Mouse (Mus musculus) gastrocnemius, postnatal 10 days (tissue): ENCODE results near the gene Sec14l4. TPM values are rescaled to one million over a fixed set of nuclear protein-coding genes. Genes with fewer than 3 reads are reported as not detected.
"Not testable (repeated sequence)": the region's sequence is repeated elsewhere in the genome, so short reads cannot be mapped to it uniquely, and the experiment has no call there.

Source experiments
- DNase-seq: peaks from one replicate; pipeline ENCODE4 v3.0.0; 2021; ENCODE audit warnings: mixed read lengths
- long read RNA-seq, 2 experiments: library from polyadenylated mRNA; stranded (forward); transcript quantifications; one replicate each; pipeline ENCODE4 v2.0.0; 2021
- total RNA-seq, 2 experiments: library from RNA; stranded (reverse); gene quantifications; 2 replicates each; pipeline ENCODE4 v1.2.3; 2021

Gene Sec14l4
- total RNA-seq, result under 1 TPM in 1 of 2 experiments, not detected in 1; 0.11 TPM
- long read RNA-seq, experiment 1, result 0 reads
- long read RNA-seq, experiment 2, result 0 reads

DNA sequence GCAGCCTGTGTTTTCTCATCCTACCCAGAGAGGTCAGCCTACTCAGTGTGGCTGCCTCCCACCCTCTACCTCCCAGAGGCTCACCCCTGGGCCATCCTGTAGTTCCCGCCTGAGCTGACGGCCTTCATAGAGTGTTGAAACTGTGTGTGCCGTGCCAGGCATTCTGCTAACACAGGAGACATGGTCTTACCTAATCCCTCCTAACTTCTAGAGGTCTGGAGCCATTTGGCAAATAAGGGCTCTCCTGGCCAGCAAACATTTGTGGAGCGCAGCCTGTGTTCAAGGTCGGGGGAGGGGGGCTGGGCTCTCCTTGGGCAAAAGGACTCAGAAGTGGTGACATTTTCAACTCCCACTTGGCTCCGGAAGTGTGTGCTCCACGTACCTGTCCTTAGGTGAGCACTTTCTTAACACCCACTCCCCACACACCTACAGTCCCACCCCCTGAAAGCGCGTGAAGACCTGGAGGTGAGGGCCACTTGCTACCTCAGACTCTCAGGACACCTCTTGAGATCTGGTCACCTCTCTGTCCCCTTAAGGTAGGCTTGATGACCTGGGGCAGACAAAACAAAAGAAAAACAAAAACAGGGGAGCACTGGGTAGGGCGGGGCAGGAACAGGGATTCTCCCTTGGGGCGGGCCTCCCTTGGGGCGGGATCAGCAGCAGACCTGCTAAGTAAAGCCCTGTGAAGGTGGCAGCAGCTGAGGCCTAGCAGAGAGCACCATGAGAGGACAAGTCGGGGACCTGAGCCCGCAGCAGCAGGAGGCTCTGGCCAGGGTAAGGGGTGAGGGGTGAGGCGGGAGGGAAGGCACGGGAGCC is at the start of gene Sec14l4:
Gene Sec14l4, plus strand, starts transcription at position 337 of the 816 bp plus-strand sequence.
- DNase-seq, result no peak

- DNase-seq, result no peak
Observed at GRCm38 (mm10) chr11:3981536-3981935, 49.7 kb upstream of the Sec14l4 start.

- DNase-seq, result no peak
Observed at GRCm38 (mm10) chr11:3982275-3983209, 48.7 kb upstream of the Sec14l4 start.

DNA sequence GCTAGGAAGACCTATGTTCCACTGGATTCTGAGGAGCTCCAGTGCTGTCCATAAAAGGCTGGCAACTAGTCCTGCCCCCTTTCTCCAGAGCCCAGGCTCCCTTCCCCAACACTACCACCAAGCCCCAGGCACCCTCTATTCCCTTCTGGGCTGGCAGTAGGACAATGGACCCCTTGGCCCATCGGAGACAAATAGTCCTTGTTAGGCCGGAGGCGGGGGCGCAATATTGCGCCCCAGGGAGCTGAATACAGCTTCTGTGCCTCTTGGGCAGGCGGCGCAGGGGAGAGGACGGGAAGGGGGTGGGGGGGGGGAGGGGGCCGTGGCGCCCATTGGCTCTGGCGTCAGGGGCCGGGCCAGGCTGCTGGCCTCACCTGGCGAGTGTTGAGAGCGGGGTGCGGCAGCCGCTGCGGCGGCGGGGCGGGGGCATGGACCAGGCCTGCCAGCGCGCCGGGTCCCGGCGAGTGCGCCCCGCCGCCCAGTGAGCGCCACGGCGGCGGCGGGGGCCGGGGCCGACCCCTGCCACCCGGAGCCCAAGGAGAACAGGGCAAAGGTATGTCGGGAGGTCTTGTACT is 47.9 kb upstream of the Sec14l4 start, which contains the start of gene Gal3st1:
Gene Gal3st1, plus strand, starts transcription at position 346 of the 572 bp plus-strand sequence.
- no peak for DNase-seq

DNA sequence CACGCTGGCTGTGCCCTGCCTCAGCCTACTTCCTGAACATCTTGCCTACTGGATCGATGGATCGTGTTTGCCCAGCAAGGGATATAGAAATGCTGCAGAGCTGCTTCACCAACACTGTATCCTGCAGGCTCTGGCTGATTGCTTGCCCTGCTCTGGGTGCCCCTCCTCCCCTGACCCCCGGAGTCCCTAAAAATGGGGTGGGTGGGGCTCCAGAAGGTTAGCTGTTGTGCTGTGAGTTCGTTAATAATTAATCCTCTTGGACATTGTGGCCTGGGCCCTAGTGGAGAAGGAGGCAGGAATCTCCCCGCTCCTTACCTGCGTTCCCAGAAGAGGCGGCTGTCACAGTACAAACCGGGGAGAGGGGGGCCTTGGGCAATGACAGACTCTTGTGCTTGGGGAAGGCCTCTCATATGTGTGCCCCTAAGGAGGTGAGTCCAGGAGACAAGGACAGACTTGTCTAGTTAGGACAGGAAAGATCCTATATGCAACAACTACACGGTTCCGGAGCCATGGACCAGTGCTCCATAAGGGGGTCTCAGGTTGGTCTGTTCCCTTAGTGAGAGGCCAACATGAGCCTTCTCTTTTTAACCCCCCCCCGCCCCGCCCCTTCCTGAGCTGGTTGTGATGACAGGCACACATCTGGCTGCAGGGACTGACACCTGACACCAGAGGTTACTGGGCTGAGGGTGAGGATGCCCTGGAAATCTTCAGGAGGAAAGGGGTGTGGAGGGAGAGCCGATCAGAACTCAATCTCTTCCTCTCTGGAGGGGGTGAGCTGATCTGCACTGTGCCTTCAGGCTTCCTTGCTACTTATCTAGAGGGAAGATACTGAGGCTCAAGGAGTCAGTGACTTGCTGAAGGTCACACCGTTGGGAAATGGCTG is 47.2 kb upstream of the Sec14l4 start:
- no peak for DNase-seq

- no peak for DNase-seq
Observed at GRCm38 (mm10) chr11:3989748-3990147, 41.5 kb upstream of the Sec14l4 start.

DNA sequence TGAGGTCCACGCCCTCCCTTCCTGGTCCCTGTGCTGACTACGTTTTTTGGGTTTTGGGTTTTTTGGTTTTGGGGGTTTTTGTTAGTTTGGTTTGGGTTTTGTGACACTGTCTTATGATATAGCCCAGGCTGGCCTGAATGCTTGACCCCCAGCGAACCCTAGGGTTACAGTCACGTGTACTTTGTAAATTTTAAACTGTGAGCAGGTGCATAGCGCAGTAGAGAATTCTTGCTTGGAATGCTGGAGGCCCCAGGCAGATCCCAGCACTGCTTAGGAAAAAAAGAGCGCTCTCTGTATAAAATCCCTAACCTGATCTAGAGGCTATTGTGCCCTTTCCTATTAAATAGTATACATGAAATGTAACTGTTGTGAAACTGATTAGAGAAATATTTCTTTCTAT is 38.1 kb upstream of the Sec14l4 start:
- no peak for DNase-seq

- DNase-seq, result no peak
Observed at GRCm38 (mm10) chr11:3993914-3994313, 37.3 kb upstream of the Sec14l4 start.

DNA sequence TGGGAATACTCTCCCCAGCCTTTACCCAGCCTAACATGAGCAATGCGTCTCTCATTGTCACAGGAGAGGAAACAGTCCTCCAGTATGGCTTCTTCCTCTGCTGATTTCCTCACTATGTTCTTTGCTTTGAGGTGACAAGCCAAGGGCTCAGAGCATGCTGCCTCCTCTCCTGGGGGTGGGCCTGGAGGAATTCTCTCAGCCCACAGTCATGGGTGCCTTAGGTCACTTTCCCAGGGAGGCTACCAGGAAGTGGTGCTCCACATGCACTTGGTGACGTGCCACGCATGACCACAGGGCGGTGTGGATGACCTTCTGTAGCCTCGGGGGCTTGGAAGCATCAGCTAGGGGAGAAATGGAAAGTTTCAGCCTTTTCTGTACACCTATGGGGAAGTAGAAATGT is 35.8 kb upstream of the Sec14l4 start:
- no peak for DNase-seq

- DNase-seq, result no peak
Observed at GRCm38 (mm10) chr11:3996840-3997239, 34.4 kb upstream of the Sec14l4 start.

GRCm38 (mm10) chr11:3997978-3998720 is 33.1 kb upstream of the Sec14l4 start:
- DNase-seq, result peak; percentile 18

GRCm38 (mm10) chr11:3999547-3999946 is 31.7 kb upstream of the Sec14l4 start:
- DNase-seq, result no peak

DNA sequence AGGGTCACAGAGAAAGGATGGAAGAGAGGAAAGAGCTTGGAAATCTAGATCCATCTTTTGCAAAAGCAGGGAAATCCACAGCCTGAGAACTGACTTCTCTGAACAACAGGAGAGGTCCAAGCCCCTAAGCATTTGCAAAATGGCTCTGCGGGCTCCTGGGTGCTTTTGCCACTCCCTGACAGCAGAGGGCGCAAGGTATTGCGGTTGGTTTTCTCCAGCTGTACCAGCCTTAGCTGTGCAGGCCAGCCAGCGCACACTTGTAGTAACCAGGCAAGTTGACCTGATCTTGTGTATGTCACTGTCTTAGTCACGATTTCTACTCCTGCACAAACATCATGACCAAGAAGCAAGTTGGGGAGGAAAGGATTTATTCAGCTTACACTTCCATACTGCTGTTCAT is 29.7 kb upstream of the Sec14l4 start:
- DNase-seq, result peak; percentile 73

DNA sequence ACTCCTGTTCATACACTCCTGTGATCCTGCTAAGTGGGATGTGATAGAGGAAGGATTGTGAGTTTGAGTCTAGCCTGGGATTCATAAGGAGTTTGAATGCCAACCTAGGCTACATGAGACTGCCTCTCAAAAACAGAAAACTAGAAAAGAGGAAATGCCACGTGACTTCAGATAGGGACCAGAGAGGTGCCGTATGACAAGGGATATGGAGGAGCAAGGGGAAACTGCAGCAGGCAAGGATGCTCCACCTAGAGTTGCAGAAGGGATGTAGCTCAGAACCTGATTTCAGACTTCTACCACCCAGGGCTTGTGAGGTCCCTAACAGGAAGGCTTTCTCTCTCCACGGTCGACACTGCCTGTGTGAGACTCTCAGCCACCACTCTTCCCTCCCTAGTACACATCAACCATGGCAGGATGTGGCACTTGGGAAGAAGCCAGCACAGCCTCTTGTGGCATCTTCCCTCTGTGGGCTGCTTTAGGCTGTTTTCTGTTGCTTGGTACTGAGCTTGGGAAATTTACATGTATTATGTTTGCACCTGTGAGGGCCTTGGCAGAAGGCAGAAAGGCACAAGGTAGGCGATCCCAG is 25.9 kb upstream of the Sec14l4 start:
- DNase-seq, result no peak

- no peak for DNase-seq
Observed at GRCm38 (mm10) chr11:4006462-4006861, 24.8 kb upstream of the Sec14l4 start.

- no peak for DNase-seq
Observed at GRCm38 (mm10) chr11:4012616-4013015, 18.6 kb upstream of the Sec14l4 start.

DNA sequence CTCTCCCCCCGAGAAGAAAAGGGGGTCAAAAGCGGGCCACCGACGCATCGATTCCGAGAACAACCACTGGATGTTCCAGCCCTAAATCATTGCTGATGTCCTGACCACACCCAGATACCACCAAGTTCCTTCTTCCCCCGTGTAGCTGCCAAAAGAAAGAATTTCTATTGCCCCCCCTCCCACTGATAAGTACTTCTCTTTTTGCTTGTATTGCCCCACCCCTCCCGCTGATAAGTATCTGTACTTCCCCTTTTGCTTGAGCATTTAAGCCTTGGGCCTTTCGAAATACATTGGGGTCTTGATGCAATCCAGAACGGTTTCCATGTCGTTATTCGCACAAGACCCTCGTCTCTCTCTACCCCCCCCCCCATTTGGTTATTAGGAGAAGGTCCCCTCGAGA is 15.5 kb upstream of the Sec14l4 start:
- not testable (repeated sequence) for DNase-seq

DNA sequence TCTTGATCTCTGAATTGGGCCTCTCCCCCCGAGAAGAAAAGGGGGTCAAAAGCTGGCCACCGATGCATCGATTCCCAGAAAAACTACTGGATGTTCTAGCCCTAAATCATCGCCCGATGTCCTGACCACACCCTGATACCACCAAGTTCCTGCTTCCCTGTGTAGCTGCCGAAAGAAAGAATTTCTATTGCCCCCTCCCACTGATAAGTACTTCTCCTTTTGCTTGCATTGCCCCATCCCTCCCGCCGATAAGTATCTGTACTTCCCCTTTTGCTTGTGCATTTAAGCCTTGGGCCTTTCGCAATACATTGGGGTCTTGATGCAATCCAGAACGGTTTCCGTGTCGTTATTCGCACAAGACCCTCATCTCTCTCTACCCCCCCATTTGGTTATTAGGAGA is 9.2 kb upstream of the Sec14l4 start:
- DNase-seq, result not testable (repeated sequence)

GRCm38 (mm10) chr11:4023321-4023720 is 7.9 kb upstream of the Sec14l4 start:
- DNase-seq, result no peak

DNA sequence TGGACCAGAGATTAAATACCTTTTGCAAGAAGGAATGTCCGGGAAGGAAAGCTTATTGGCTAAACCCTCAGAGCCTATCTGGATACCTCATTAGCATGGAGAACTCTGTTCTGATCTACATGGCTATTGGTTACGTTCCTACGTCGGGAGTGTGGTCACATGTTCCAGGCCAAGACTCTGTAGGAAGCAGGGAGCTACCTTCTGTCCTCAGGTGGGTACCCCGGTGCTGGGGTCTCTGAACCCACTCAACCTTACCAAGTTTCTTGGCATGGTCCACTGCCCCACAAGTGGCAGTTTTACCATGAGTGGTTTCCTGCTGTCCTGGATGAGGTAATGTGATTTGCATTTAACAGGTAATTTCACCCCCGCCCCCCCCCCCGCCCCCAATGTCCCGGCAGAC is 4.2 kb upstream of the Sec14l4 start:
- DNase-seq, result no peak
